Mouse (Mus musculus) CD4-positive, CD25-positive, alpha-beta regulatory T cell, adult 4 months (primary cell): ENCODE measurements around the gene Ahdc1. TPM values are rescaled to one million over a fixed set of nuclear protein-coding genes. Genes with fewer than 3 reads are reported as not detected.

Experiments
- ATAC-seq: one replicate; pipeline ENCODE4 v1.8.0; 2017
- polyA plus RNA-seq, 2 experiments: library from polyadenylated mRNA; unstranded; fragments of 100-300 nt; shearing (Covaris generic); gene quantifications; one replicate each; pipeline ENCODE4 v1.2.1; 2017

The Ahdc1 gene
- polyA plus RNA-seq, 2 experiments from 2014 or later = 2.6 to 3.7 TPM

- ATAC-seq = no peak
Measured at GRCm38 (mm10) chr4:133103525-133104193, 92.6 kb downstream of the Ahdc1 start.

DNA sequence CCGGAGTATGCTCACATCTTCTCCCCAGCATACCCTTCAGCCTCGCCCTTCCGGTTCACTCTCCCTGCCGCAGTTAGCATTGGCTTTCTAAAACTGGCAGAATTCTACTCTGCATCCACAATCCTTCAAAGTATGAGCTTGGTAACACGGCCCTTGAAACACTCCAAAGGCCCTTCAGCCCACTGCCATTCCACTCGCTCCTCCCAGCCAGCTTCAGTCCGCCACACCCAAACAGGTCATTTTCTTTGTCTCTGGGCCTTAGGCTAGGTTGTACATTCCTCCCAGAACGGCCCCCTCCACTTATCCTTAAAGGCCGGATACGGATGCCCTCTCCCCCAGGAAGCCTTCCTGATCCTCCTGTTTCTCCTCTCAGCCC, 93.1 kb downstream of the Ahdc1 start:
- no peak for ATAC-seq

DNA sequence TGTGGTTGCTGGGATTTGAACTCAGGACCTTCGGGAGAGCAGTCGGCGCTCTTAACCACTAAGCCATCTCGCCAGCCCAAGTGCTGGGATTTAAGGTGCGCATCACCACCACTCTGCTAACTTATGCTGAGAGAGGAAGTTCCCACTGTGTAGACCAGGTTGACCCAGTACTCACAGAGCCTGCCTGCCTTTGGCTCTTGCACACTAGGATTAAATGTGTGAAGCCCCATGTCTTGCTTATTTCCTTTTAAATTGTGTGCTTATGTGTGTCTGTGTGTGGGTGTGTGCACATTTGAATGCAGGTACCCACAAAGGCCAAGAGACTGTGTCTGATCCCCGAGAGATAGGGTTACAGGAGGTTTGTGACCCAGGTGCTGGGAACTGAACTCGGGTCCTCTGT, 95.6 kb downstream of the Ahdc1 start:
- no peak for ATAC-seq

GRCm38 (mm10) chr4:133107788-133108281, 96.8 kb downstream of the Ahdc1 start:
- no peak for ATAC-seq

DNA sequence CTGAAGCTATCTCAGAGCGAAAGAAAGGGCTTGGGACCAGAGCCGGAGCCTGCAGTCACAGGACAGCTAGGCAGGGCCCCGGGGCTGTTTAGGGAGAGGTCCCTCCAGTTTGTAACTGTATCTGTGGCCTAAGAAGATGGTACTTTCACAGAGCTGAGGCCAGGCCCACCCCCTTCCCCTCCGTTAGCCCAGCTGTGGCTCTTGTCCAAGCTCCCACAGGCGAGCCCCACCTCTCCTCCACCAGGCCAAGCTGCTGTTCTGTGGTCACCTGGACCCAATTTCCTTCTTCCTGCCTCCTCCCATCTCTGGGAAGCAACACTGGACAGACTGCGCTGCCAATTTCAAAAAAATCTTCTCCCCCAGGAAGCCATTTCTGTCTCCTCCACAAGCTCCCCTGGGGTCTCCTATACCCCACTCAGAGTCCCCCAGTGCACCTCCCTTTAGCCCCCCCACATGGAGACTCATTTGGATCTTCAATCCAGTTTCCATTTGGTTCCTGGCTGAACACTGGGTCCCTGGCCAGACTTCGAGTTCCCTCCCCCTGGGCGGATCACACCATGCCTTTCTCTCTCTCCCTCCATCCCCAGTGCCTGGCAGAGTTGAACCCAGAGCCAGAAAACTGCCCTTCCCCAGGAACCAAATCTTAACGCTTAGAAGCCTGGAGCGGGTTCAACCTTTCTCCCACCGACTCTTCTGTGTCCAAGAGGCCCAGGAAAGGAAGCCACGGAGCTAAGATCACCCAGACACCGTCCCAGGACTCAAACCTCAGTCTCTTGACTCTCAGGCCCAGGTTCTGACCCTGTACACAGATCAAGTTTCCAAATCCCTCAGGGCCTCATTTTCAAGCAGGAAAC, 97.6 kb downstream of the Ahdc1 start:
- no peak for ATAC-seq

- no peak for ATAC-seq
Measured at GRCm38 (mm10) chr4:133109335-133109801, 98.3 kb downstream of the Ahdc1 start.

DNA sequence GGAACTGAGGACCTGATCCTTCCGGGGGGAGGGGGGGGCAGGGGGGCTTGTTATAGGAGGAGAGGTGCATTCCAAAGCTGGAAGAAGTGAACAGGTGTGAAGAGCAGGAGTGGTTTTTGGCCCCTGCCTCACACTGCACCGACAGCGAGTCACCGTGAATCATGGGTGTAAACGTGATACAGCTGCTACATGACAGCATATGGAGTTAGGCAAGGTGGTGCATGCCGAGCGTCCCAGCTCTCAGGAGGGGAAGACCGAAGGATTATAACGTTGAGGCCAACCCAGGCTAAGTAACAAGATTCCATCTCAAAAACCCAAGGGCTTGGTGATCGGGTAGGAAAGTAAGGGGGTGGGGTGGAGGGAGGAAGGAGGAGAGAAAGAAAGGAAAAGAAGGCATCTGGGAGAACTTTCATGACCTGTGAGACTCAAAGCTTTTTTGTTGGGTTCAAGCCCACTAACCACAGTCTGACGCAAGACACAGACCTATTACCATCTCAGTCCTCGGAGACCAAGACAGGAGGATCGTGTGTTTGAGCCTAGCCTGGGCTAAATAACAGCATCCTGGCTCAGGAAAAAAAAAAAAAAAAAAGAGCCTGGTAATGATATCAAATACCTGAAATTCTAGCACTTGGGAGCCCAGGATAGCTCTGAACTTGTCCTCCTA, 101.2 kb downstream of the Ahdc1 start:
- no peak for ATAC-seq

DNA sequence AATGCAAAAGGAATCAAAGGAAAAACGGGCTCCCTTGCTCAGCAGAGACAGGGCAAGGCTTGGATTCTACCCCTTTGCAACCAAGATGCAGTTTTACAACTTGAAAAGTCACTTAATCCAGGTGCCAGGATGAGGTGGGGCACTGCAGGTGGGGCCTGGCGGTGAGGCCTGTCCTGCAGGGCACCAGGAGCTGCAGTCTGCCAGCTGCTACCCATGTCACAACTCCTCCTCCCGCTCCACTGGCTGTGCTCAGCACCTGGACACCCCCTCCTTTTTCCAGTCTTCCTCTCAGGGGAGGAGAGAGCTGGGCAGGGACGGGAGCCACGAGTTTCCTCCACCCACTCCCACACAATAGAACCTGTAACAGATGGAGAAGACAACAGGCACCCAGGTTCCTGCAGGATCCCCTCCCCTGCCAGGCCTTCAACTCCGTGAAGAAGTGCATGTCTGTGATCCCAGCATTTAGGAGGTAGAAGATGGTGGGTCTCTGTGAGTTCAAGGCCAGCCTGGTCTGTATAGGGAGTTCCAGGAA, 102.4 kb downstream of the Ahdc1 start:
- ATAC-seq = no peak

DNA sequence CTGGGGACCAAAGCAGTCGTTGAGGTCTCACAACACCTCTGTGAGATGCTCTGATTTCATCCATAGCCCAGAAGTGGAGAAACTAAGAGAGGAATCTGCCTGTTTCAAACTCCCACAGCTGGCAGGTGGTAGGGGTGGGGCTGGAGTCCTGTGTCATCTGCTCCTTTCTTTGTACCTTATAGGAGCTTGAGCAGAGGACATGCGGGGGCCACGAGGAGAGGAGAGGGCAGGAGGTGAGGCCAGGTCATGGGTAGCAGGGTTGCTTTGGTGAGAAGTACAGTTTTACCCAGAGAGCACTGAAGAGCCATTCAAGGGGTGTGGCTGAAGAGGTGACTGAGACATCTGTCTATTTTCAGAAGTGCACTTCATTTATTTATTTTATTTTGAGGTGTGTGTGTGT, 103.7 kb downstream of the Ahdc1 start:
- ATAC-seq = no peak

- ATAC-seq = no peak
Measured at GRCm38 (mm10) chr4:133115721-133116429, 104.8 kb downstream of the Ahdc1 start.

- no peak for ATAC-seq
Measured at GRCm38 (mm10) chr4:133116756-133117470, 105.9 kb downstream of the Ahdc1 start.

DNA sequence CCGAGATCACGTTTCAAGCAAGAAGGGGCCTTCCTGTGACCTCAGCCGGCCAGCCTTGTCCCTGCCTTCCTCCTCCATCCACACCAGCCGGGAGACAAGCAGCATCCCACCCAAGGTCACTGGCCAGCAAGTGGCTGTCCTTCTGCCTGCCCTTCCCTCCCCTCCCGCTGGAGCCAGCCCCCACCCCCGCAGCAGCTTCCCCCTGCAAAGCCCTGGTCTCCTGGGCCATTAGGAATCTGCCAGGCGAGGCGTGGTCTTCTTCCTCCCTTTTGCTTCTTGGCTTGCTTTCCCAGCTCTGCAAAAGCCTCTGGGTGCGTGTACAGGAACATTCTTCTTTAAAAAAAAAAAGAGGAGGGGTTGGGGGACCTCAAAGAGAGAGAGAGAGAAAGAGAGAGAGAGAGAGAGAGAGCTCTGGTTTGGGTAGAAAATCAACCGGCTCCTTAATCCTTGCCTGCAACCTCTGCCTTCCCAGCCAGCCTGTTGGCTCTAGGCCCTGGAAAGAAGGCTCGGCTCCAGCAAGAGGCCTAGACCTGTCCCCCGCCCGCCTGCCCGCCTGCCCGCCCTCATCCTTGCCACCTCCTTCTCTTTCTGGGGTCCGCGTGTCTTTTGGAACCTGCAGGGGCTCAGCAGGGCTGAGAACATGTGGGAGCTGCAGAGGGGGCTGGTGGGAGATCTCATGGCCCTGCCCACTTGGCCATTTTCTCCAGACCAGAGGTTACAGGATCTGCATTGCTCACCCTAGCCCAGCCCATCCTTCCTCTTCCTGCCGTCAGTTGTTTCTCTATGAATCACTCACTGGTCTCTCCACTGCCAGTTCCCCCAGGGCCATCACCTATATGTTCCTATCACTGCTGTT, 106.7 kb downstream of the Ahdc1 start:
- ATAC-seq = no peak

GRCm38 (mm10) chr4:133118775-133119375, 107.8 kb downstream of the Ahdc1 start:
- no peak for ATAC-seq

GRCm38 (mm10) chr4:133119579-133119978, 108.5 kb downstream of the Ahdc1 start:
- ATAC-seq = no peak

DNA sequence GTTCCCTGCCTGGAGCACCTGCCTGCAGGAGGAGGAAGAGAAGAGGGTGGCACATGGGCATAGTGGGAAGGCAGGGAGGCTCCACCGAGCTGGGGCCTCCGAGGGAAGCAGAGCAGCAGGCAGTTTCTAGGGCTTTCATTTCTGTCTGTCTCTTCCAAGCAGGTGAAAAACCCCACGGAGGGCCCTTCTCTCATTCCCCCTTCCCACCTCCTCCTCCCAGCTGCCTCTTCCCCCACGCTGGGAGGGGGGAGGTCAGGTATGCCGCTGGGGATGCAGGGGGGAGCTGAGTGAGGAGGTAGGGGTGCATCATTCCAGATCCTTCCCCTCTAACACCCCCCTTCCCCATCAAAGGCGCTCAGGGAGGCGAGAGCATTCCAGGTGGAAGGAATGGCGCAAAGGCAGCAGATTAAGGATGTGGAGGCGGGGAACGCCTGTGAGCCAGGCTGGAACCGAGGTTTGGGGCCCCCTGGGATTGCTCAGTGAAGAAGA, 109.8 kb downstream of the Ahdc1 start:
- ATAC-seq = no peak

GRCm38 (mm10) chr4:133121416-133121815, 110.4 kb downstream of the Ahdc1 start:
- ATAC-seq = no peak

- no peak for ATAC-seq
Measured at GRCm38 (mm10) chr4:133121974-133122637, 111.0 kb downstream of the Ahdc1 start.

DNA sequence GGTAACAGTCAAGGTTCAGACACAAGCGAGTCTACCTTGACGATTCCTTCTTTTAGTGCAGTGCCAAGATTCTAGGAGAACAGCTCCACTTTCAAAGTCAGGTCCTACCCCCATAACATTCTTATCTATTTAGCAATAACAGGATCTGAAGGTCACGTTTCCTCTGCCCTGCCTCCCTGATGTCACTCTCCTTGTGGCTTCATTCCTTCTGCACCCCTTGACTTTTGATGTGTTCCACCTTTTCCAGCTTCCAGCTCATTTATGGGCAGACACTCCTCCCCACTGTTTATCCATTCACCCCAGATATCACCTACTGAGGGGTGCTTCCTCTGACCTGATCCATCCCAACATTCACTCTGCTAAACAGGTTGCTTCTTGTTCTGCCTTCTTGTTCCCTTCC, 116.0 kb downstream of the Ahdc1 start:
- no peak for ATAC-seq
